Mouse (Mus musculus): ENCODE measurements around the gene 6330409D20Rik.

6330409D20Rik gene

GRCm38 (mm10) chr2:32722046-32722445 is 18.8 kb downstream of the 6330409D20Rik start:
- DNase-seq, result peak; percentile 52

GRCm38 (mm10) chr2:32720681-32721229 is 20.1 kb downstream of the 6330409D20Rik start, which contains the start of gene Sh2d3c:
Sh2d3c (plus strand) TSS chr2:32721055.
- peak; percentile 78 for DNase-seq

GRCm38 (mm10) chr2:32720053-32720452 is 20.8 kb downstream of the 6330409D20Rik start:
- DNase-seq, result no peak

GRCm38 (mm10) chr2:32718761-32719160 is 22.1 kb downstream of the 6330409D20Rik start:
- no peak for DNase-seq

GRCm38 (mm10) chr2:32714987-32715425 is 25.8 kb downstream of the 6330409D20Rik start:
- DNase-seq, result peak; percentile 35

- no peak for DNase-seq
Measured at GRCm38 (mm10) chr2:32714117-32714986, 26.5 kb downstream of the 6330409D20Rik start.

GRCm38 (mm10) chr2:32712934-32713817 is 27.6 kb downstream of the 6330409D20Rik start, which contains the start of gene Cdk9:
Cdk9 (minus strand) TSS chr2:32713076.
- peak; percentile 95 for DNase-seq

GRCm38 (mm10) chr2:32712586-32712933 is 28.3 kb downstream of the 6330409D20Rik start:
- DNase-seq, result peak; percentile 97

- peak; percentile 70 for DNase-seq
Measured at GRCm38 (mm10) chr2:32712108-32712551, 28.7 kb downstream of the 6330409D20Rik start.

- DNase-seq, result no peak
Measured at GRCm38 (mm10) chr2:32711301-32712056, 29.3 kb downstream of the 6330409D20Rik start.

- DNase-seq, result no peak
Measured at GRCm38 (mm10) chr2:32710425-32710824, 30.4 kb downstream of the 6330409D20Rik start.

- DNase-seq, result no peak
Measured at GRCm38 (mm10) chr2:32709521-32710137, 31.2 kb downstream of the 6330409D20Rik start.

- peak; percentile 72 for DNase-seq
Measured at GRCm38 (mm10) chr2:32708643-32709042, 32.2 kb downstream of the 6330409D20Rik start.

GRCm38 (mm10) chr2:32706971-32707370 is 33.8 kb downstream of the 6330409D20Rik start:
- DNase-seq, result no peak

- DNase-seq, result no peak
Measured at GRCm38 (mm10) chr2:32705018-32705417, 35.8 kb downstream of the 6330409D20Rik start.

GRCm38 (mm10) chr2:32704021-32704421 is 36.8 kb downstream of the 6330409D20Rik start, which contains the start of gene Fpgs:
Fpgs (minus strand) TSS chr2:32704145.
- no peak for DNase-seq

GRCm38 (mm10) chr2:32703046-32703445 is 37.8 kb downstream of the 6330409D20Rik start:
- no peak for DNase-seq

GRCm38 (mm10) chr2:32700966-32701743 is 39.7 kb downstream of the 6330409D20Rik start:
- no peak for DNase-seq

GRCm38 (mm10) chr2:32699680-32700079 is 41.1 kb downstream of the 6330409D20Rik start:
- DNase-seq, result no peak

- DNase-seq, result no peak
Measured at GRCm38 (mm10) chr2:32694691-32695090, 46.1 kb downstream of the 6330409D20Rik start.
